Mouse (Mus musculus) spleen, embryonic (tissue): Measurements from ENCODE around the gene Tmem104.

ENCODE experiments used
- CTCF ChIA-PET: fragments of 350-600 bp; sonication (Branson Sonifier 250); formaldehyde crosslinking; loops from one replicate; lab custom pipeline; 2022; lab: Charles Lee

Tmem104 gene

GRCm38 (mm10) chr11:115250405-115251090 lies 63.3 kb downstream of the Tmem104 start:
- CTCF ChIA-PET, result no interaction called here

- CTCF ChIA-PET, result interaction anchor here (0.5 kb wide), 1 partner anchor 152 kb away, joined by 3 read pairs; no protein-coding TSS in a partner anchor
These were observed 64.0 kb downstream of the Tmem104 start for GRCm38 (mm10) chr11:115251258-115251657.

DNA sequence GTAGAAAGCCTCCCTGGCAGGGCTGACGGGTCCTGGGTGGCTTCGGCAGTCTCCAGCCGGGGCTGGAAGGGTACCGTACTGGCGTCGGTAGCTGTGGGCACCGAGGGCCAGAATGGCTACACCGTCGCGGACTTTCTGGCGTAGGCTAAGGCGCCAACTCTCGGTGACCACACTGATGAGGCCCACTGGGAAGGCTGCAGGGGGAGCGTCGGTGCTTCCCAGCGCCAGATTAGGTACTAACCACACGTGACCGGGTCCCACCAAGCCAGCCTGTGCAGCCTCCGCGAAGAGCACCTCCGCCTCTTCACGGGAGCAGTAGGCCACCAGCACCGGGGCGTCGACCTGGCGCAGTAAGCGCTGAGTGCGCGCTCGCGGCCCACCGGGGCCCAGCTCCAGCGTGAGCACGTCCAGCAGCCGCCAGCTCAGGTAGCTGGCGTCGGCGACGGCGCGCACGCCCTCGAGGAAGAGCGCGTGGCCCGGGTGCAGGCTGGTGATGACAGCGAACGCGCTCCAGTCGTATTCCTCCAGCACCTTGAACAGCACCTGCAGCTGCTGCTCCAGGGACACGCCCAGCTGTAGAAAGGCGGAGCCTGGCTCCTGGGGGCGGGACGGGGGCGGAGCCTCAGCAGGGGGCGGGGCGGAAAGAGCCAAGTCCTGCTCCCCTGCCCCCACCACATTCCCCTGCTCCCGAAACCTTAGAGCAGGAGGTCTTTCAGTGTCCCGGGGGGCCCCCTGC lies 70.7 kb downstream of the Tmem104 start:
- CTCF ChIA-PET, result no interaction called here

GRCm38 (mm10) chr11:115259134-115259533 lies 71.8 kb downstream of the Tmem104 start:
- CTCF ChIA-PET, result no interaction called here

DNA sequence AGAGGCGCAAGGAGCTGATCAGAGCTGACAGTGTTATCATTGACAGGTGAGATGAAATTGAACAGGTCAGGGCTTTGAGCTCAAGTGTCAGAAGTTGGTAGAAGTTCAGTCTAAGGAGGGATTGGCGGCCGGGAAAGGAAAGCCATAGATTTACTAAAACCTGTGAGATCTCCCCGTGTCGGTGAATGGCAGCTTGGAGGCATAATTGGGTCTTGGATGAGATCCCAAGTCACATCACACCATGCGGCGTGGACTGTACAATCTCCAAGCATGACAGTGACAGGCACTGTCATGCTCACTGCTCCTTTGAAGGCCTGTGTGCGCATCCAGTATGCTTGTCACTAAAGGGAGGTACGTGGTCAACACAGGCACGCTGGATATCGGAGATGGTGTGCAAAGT lies 75.7 kb downstream of the Tmem104 start:
- CTCF ChIA-PET, result no interaction called here

DNA sequence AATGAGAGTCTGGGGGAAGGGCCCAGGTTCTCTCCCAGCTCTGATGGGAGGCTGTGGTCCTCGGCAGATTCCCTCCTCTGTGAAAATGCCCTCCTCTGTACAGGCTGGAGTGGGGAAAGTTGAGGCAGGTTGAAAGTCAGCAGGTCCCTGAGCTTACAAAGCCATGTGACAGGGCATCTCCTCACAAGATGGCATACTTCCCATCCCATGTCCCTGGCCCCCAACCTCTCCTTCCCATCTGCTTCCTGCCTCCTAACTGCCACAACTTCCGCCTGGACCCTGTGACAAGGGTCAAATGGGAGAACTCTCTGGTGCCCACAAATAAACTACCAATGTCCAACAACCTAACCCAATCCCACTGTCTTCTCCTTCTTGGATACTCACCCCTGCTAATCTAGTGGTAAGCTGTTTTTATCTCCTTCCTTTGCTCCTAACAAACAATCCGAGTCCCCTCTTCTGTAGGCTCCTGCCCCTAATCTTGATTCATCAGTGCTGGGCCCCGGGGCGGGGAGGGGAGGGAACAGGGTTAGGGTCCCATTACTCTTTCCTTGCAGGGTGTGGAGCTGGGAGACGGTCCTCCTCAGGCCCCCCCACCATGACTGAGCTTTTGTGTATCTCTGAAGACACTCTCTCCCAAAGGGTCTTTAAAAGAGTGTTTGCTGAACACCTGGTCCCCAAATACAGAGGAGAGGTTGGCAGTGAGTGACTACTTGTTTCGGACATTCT lies 77.0 kb downstream of the Tmem104 start:
- CTCF ChIA-PET, result interaction anchor here (0.5 kb wide), 1 partner anchor 102 kb away, joined by 3 read pairs; no protein-coding TSS in a partner anchor

- CTCF ChIA-PET, result no interaction called here
These were observed 77.8 kb downstream of the Tmem104 start for GRCm38 (mm10) chr11:115264862-115265668.

DNA sequence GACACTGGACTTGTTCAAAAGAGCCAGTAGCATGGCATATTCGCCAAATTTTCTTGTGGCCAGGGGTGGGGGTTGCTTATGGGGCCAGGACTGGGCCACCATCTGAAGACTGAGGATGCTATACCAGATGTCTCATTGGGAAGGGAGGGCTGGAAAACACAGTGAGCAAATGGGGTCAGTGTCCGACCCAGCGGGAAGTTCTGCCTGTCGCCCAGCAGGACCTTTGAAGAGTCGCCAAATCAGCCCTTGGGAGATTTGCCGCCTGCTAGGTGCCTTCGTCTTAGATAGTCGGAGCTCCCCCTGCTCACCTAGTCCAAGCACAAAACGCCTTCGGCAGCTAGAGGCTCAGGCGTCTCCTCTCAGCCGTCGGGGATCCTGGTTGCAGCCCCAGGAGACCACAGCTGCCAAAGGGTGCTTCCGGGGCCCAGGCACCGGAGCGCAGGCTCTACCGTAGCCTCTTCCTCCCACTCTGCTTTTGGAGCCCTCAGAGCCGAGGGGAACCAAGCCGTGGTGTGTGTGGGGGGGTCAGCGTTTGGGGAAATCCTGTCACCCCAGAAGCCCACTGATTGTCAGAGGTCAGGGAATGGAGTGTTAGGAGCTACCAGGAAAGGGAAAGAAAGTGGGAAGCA lies 78.6 kb downstream of the Tmem104 start:
- CTCF ChIA-PET, result no interaction called here

GRCm38 (mm10) chr11:115266400-115266778 lies 79.1 kb downstream of the Tmem104 start:
- CTCF ChIA-PET, result no interaction called here

GRCm38 (mm10) chr11:115267061-115267883 lies 80.0 kb downstream of the Tmem104 start, which contains the start of gene Grin2c:
TSS of gene Grin2c (minus strand) at chr11:115267243.
- CTCF ChIA-PET, result interaction anchor here (0.6 kb wide), 2 partner anchors 83 to 1813 kb away, joined by 5 to 12 read pairs; no protein-coding TSS in a partner anchor

DNA sequence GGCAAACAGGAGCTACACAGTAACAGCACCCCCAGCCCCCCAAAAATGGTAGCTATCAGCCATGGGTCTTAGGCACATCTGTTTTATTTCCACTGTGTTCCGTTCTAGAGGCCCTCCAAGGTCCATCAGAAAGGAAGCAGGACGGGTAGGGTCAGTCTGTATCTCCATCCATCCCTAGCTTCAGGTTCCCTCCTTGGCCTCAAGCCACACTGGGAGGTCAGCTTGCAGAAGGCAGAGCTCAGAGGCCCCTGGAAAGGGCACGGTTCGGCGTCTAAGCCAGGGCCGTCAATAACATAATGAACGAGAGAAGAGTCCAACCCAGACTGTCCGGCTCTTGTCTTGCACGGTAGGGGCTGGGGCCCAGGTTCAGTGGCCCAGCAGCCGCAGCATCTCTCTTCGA lies 80.7 kb downstream of the Tmem104 start:
- CTCF ChIA-PET, result interaction anchor here (0.6 kb wide), 3 partner anchors 84 to 1813 kb away, joined by 5 to 12 read pairs (median 10); no protein-coding TSS in a partner anchor

GRCm38 (mm10) chr11:115269330-115270066 lies 82.2 kb downstream of the Tmem104 start:
- CTCF ChIA-PET, result interaction anchor here (0.6 kb wide), 1 partner anchor 16 kb away, joined by 4 read pairs; no protein-coding TSS in a partner anchor

DNA sequence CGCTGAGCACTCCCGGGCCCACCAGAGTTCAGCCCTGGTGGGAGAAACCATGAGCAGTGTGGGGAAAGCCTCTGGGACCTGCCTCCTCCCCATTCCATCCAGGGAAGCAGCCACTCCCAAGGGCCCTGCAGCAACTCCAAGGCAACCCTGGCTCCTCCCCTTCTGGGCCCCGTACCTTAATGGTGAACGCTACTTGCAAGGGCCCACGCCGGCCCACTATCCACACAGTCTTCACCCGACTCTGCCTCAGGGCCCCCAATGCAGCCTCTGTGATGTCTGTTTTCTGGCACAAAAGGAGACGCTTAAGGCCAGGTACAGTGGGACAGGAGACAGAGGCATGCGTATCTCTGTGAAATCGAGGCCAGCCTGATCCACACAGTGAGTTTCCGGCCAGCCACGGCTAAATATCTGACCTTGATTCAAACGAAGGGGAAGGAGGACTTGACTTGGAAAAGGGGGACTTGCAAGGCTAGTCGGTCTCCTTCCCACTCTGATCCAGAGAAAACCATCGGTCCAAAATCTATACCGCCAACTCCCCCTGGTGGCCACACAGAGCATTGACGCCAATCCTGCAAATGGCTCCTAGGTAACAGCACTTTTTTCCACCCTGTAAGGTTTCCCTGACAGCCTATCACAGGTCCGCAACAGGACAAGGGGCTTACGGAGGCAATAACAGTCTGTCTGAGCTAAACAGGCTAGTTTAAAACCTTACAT lies 83.0 kb downstream of the Tmem104 start:
- CTCF ChIA-PET, result interaction anchor here (0.6 kb wide), 1 partner anchor 15 kb away, joined by 4 read pairs; no protein-coding TSS in a partner anchor

- CTCF ChIA-PET, result no interaction called here
These were observed 83.8 kb downstream of the Tmem104 start for GRCm38 (mm10) chr11:115271052-115271451.

DNA sequence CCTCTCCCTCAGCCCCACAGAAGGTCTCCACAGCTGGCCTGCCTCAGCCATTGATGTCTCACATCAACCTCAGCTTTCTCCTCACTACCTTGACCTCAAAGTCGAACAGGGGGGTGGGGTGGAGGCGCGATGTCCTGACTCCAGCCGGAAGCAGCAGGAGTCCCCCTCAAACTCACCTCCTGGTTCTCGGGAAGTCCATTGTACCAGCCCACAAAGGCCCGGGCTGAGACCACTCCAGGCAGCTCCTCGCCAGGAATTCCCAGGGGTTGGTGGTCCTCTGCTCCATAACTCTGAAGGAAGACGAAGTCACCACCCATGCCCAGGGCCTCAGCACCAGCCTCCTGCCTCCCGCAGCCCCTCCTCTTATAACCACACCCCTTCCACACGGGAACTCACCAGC lies 84.2 kb downstream of the Tmem104 start:
- CTCF ChIA-PET, result no interaction called here

- CTCF ChIA-PET, result no interaction called here
These were observed 85.7 kb downstream of the Tmem104 start for GRCm38 (mm10) chr11:115272894-115273498.

DNA sequence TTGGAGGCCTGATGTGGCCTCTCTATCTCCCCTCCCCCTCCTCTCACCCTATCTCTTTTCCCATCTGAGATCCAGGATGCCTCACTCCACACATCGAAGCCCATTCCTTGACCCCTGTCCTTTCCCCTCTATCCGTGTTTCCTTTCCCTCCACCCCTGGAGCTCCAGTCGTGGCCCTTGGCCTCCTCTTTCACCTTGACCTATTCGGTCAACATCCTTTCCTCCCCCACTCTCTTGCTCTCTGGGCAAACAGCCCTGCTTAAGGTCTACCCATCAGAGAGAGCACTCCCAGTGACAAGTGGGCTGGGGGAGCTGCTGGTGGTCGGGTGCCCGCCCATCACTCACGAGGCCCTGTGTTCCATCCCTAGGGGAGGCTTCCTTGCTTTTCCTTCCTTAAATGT lies 86.4 kb downstream of the Tmem104 start:
- CTCF ChIA-PET, result no interaction called here

- CTCF ChIA-PET, result no interaction called here
These were observed 86.9 kb downstream of the Tmem104 start for GRCm38 (mm10) chr11:115274178-115274577.
